Mouse (Mus musculus): ENCODE data around the gene Gpr107. TPM values are rescaled to one million over a fixed set of nuclear protein-coding genes. Genes with fewer than 3 reads are reported as not detected.
"Not testable (repeated sequence)": the region's sequence is repeated elsewhere in the genome, so short reads cannot be mapped to it uniquely, and the experiment has no call there.

The Gpr107 gene
- polyA plus RNA-seq, 1 experiment from 2014 or later, result 32.8 TPM

GRCm38 (mm10) chr2:31169001-31169400 is 16.9 kb downstream of the Gpr107 start:
- Histone ChIP-seq H3K36me3 (replicated peaks) (peaks cover 73% of the 10 kb centered on the region), H3K4me3 (no peak overlapping the region), H3K27me3 (ENCODE audit: poor library complexity, severe bottlenecking) (no peaks in the 10 kb centered on the region), H3K4me1 (peaks cover 17% of the 10 kb centered on the region), H3K27ac (no peak overlapping the region), H3K9me3 (no peaks in the 10 kb centered on the region)
- no peak for DNase-seq (ENCODE audit: extremely low spot score, low spot score)
- 96% methylated on average over 10 of the region's 10 CpGs for WGBS

DNA sequence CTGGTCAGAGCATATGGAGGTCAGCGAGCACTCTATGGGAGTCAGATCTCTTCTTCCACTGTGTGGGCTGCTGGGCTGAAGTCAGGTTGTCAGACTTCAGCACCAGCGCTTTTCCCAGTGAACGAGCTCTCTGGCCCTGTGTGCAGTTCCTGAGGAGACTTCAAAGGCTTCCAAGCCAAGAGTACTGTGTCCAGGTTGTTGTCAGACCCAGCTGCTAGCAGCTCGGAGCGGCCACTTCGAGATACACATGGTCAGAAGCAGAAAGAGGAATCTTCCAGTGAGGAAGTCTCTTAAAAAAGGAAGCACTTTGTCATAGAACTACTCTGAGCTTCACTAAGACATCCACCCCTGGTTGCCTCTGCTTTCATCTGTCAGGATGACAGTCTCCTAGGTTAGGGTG is 18.0 kb downstream of the Gpr107 start:
- Histone ChIP-seq H3K4me1 (peaks cover 6% of the 10 kb centered on the region), H3K4me3 (no peak overlapping the region), H3K27ac (no peak overlapping the region), H3K36me3 (replicated peaks) (peaks cover 84% of the 10 kb centered on the region), H3K27me3 (ENCODE audit: poor library complexity, severe bottlenecking) (no peaks in the 10 kb centered on the region), H3K9me3 (no peaks in the 10 kb centered on the region)
- DNase-seq (ENCODE audit: extremely low spot score, low spot score), result no peak
- 92% methylated on average over 6 of the region's 6 CpGs for WGBS

GRCm38 (mm10) chr2:31172001-31172400 is 19.9 kb downstream of the Gpr107 start:
- Histone ChIP-seq H3K4me3 (no peak overlapping the region), H3K36me3 (replicated peaks) (peaks cover 98% of the 10 kb centered on the region), H3K27me3 (ENCODE audit: poor library complexity, severe bottlenecking) (no peaks in the 10 kb centered on the region), H3K27ac (no peak overlapping the region), H3K4me1 (no peaks in the 10 kb centered on the region), H3K9me3 (no peaks in the 10 kb centered on the region)
- WGBS, result 86% methylated on average over 5 of the region's 5 CpGs
- DNase-seq (ENCODE audit: extremely low spot score, low spot score), result no peak

DNA sequence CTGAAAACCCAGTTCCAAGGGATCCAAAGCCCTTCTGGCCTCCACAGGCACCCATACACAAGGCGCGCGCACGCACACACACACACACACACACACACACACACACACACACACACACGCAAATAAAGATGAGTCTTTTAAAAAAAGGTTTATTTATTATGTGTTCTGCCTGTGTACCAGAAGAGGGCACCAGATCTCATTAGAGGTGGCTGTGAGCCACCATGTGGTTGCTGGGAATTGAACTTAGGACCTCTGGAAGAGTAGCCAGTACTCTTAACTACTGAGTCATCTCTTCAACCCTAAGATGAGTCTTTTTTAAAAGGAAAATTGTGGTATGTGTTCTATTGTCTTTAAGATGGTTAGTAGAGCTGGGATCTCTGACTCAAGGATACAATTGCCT is 20.4 kb downstream of the Gpr107 start:
- Histone ChIP-seq H3K36me3 (replicated peaks) (peaks cover 98% of the 10 kb centered on the region), H3K9me3 (no peaks in the 10 kb centered on the region), H3K27ac (no peak overlapping the region), H3K27me3 (ENCODE audit: poor library complexity, severe bottlenecking) (no peaks in the 10 kb centered on the region), H3K4me1 (no peaks in the 10 kb centered on the region), H3K4me3 (no peak overlapping the region)
- 90% methylated on average over 5 of the region's 5 CpGs for WGBS
- no peak for DNase-seq (ENCODE audit: extremely low spot score, low spot score)

GRCm38 (mm10) chr2:31173290-31173689 is 21.2 kb downstream of the Gpr107 start:
- Histone ChIP-seq H3K36me3 (replicated peaks) (peaks cover 99% of the 10 kb centered on the region), H3K9me3 (no peaks in the 10 kb centered on the region), H3K4me1 (no peaks in the 10 kb centered on the region), H3K27ac (no peak overlapping the region), H3K27me3 (ENCODE audit: poor library complexity, severe bottlenecking) (no peaks in the 10 kb centered on the region), H3K4me3 (no peak overlapping the region)
- WGBS, result 85% methylated on average over 4 of the region's 4 CpGs
- DNase-seq (ENCODE audit: extremely low spot score, low spot score), result no peak

DNA sequence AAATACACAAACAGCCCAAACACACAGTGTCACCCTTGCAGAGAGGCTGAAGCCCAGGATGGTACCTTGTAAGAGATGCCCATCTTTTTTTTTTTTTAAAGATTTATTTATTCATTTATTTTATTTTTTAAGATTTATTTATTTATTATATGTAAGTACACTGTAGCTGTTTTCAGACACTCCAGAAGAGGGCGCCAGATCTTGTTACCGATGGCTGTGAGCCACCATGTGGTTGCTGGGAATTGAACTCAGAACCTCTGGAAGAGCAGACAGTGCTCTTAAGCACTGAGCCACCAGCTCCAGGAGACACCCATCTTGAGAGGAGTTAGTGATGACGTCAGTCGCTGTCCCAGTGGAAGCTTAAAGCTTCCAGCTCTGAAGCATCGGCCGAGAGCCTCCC is 26.5 kb downstream of the Gpr107 start:
- WGBS, result 82% methylated on average over 6 of the region's 6 CpGs
- H3K4me1 ChIP-seq; H3K27ac ChIP-seq; H3K9me3 ChIP-seq; DNase-seq (ENCODE audit: extremely low spot score, low spot score); H3K4me3 ChIP-seq; H3K27me3 ChIP-seq (ENCODE audit: poor library complexity, severe bottlenecking): not testable (repeated sequence)
- H3K36me3 ChIP-seq (replicated peaks), result peaks cover 96% of the 10 kb centered on the region

GRCm38 (mm10) chr2:31179471-31179870 is 27.4 kb downstream of the Gpr107 start:
- Histone ChIP-seq H3K27me3 (ENCODE audit: poor library complexity, severe bottlenecking) (no peaks in the 10 kb centered on the region), H3K4me3 (no peak overlapping the region), H3K36me3 (replicated peaks) (peaks cover 96% of the 10 kb centered on the region), H3K9me3 (no peaks in the 10 kb centered on the region), H3K27ac (no peak overlapping the region), H3K4me1 (no peaks in the 10 kb centered on the region)
- DNase-seq (ENCODE audit: extremely low spot score, low spot score), result no peak
- 85% methylated on average over 7 of the region's 7 CpGs for WGBS

DNA sequence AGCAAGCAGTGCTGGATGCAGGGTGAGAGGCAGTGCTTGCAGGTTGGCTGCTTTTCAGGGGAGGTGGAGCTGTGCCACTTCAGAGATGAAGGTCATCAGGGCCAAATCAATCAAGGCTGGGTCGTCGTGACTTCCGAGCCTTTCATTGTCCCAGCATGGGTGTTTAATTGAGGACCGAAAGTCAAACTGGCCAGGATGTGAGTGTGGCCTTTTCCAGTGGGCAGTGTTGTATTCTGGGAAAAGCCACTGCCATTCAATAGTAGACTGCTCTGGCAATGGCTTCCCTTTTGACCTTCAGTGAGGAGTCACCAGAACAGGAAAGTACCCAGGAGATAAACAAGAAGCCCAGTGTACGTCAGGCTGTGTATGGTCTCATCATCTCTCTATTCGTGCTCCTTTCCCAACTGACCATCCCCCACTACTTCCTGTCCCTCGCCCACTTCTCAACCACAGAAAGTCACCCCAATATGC is 28.0 kb downstream of the Gpr107 start:
- DNase-seq (ENCODE audit: extremely low spot score, low spot score), result no peak
- Histone ChIP-seq H3K27me3 (ENCODE audit: poor library complexity, severe bottlenecking) (no peaks in the 10 kb centered on the region), H3K27ac (no peak overlapping the region), H3K9me3 (no peaks in the 10 kb centered on the region), H3K36me3 (replicated peaks) (peaks cover 96% of the 10 kb centered on the region), H3K4me1 (no peaks in the 10 kb centered on the region), H3K4me3 (no peak overlapping the region)
- WGBS, result 78% methylated on average over 7 of the region's 7 CpGs

DNA sequence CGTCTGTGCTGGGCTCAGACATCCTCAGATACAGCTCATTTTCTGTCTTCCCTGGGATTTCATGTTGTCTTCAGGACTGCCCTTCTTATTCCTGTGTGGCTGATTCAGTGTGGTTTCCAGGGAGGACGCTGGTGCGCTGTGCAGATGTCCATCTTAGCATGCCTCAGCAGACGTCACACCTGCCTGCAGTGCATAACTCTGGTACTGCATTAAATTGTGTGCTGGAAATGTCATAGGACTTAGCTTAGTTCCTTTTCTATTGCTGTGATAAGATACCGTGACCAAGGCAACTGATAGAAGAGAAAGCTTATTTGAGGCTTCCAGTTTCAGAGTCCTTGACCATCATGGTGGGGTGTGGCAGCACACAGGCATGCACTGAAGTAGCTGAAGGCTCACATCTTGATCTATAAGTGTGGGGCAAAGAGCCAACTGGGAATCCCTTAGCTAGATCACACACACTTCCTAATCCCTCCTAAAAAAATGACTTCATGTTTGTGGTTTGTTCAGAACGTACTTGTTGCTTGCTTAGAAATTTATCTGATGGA is 30.7 kb downstream of the Gpr107 start:
- Histone ChIP-seq H3K4me1 (no peaks in the 10 kb centered on the region), H3K4me3 (no peak overlapping the region), H3K27ac (no peak overlapping the region), H3K36me3 (replicated peaks) (peaks cover 95% of the 10 kb centered on the region), H3K9me3 (no peaks in the 10 kb centered on the region), H3K27me3 (ENCODE audit: poor library complexity, severe bottlenecking) (no peaks in the 10 kb centered on the region)
- WGBS, result 92% methylated on average over 6 of the region's 6 CpGs
- DNase-seq (ENCODE audit: extremely low spot score, low spot score), result no peak

GRCm38 (mm10) chr2:31183830-31184229 is 31.7 kb downstream of the Gpr107 start:
- H3K4me1 ChIP-seq, result no peaks in the 10 kb centered on the region
- no peak overlapping the region for H3K27ac ChIP-seq
- H3K27me3 ChIP-seq (ENCODE audit: poor library complexity, severe bottlenecking), result no peaks in the 10 kb centered on the region
- 100% methylated on average over 1 of the region's 1 CpGs for WGBS
- H3K4me3 ChIP-seq, result no peak overlapping the region
- H3K36me3 ChIP-seq (replicated peaks), result peaks cover 95% of the 10 kb centered on the region
- H3K9me3 ChIP-seq, result no peaks in the 10 kb centered on the region
- DNase-seq (ENCODE audit: extremely low spot score, low spot score), result no peak

DNA sequence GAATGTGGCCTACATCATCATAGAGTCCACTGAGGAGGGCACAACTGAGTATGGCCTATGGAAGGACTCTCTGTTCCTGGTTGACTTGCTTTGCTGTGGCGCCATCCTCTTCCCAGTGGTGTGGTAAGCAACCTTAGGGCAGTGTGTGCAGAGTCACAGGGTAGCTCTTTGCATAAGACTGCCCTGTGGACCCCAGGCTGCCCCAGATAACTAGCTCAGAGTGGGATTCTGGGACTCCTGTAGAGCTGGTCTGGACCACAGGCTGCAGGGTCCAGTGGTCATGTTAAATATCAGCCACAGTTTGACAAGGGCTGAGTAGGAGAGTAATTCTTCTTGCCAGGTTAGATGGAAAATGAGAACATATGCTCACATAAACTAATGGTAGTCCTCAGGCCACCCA is 36.6 kb downstream of the Gpr107 start:
- H3K36me3 ChIP-seq (replicated peaks), result peaks cover 94% of the 10 kb centered on the region
- H3K4me1 ChIP-seq, result no peaks in the 10 kb centered on the region
- H3K9me3 ChIP-seq, result no peaks in the 10 kb centered on the region
- H3K27ac ChIP-seq, result no peak overlapping the region
- no peak for DNase-seq (ENCODE audit: extremely low spot score, low spot score)
- no peaks in the 10 kb centered on the region for H3K27me3 ChIP-seq (ENCODE audit: poor library complexity, severe bottlenecking)
- 93% methylated on average over 1 of the region's 1 CpGs for WGBS
- no peak overlapping the region for H3K4me3 ChIP-seq

DNA sequence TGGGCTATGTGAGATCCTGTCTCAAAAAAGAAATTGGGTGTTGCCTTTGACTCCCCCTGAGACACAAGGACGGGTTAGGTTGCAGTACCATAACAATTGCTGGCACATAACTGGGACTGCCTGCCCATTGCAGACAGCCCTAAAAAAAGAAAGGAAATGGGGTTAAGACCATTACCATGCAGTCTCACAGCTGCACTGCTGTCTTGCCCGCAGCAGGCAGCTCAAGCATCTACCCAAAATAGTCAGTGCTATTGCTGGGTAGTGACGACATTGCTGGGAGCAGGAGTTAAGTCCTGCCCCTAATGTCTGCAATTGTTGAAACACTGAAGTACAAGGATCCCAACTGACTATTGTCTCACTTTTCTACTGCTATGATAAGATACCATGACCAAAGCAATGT is 37.5 kb downstream of the Gpr107 start:
- WGBS, result 90% methylated on average over 3 of the region's 3 CpGs
- H3K27ac ChIP-seq, result no peak overlapping the region
- no peaks in the 10 kb centered on the region for H3K4me1 ChIP-seq
- H3K36me3 ChIP-seq (replicated peaks), result peaks cover 93% of the 10 kb centered on the region
- no peaks in the 10 kb centered on the region for H3K27me3 ChIP-seq (ENCODE audit: poor library complexity, severe bottlenecking)
- no peak overlapping the region for H3K4me3 ChIP-seq
- no peaks in the 10 kb centered on the region for H3K9me3 ChIP-seq
- no peak for DNase-seq (ENCODE audit: extremely low spot score, low spot score)

- 92% methylated on average over 8 of the region's 8 CpGs for WGBS
- no peaks in the 10 kb centered on the region for H3K4me1 ChIP-seq
- H3K9me3 ChIP-seq, result no peaks in the 10 kb centered on the region
- no peak overlapping the region for H3K4me3 ChIP-seq
- H3K36me3 ChIP-seq (replicated peaks), result peaks cover 91% of the 10 kb centered on the region
- no peak overlapping the region for H3K27ac ChIP-seq
- H3K27me3 ChIP-seq (ENCODE audit: poor library complexity, severe bottlenecking), result no peaks in the 10 kb centered on the region
- no peak for DNase-seq (ENCODE audit: extremely low spot score, low spot score)
Observed at GRCm38 (mm10) chr2:31191765-31192164, 39.6 kb downstream of the Gpr107 start.
